Mouse (Mus musculus): ENCODE measurements around the gene Gm43552.

DNA sequence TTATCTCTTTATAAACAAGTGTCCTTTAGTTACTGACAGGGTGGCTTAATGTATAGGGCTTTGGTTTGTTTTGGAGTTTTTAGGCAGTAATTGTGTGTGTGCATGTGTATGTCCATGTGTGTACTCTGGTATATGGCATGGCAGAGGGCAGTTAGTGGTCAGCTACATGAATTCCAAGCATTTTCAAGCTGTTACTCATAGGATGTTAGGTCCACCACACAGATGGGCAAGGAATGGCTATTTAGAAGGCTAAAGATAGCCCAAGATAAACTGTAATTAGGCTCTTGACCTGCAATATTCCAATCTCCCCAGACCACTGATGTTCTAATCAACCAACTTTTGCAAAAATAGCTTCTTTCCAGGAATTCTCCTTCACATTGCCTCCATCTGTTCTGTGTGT is 54.6 kb downstream of the Gm43552 start:
- no peak for TF ChIP-seq CTCF (IDR thresholded peaks at IDR 0.05; ENCODE audit: low read depth)
- no peak for TF ChIP-seq EP300 (IDR thresholded peaks at IDR 0.05; ENCODE audit: low read depth)
